Mouse (Mus musculus): ENCODE measurements at regions not wholly inside any gene's neighbourhood (a gene's known extent, or its start where the extent isn't known, plus 50 kb on each side); places are given as distances from the start of the nearest gene placed in this dataset.

GRCm38 (mm10) chr9:66646226-66646625 is 53.3 kb upstream of the Usp3 start:
- DNase-seq (ENCODE audit: low spot score in 2 of 2), result peak; percentile 64 to 84

GRCm38 (mm10) chr9:66651306-66651705 is 58.4 kb upstream of the Usp3 start:
- DNase-seq (ENCODE audit: low spot score in 2 of 2), result no peak

DNA sequence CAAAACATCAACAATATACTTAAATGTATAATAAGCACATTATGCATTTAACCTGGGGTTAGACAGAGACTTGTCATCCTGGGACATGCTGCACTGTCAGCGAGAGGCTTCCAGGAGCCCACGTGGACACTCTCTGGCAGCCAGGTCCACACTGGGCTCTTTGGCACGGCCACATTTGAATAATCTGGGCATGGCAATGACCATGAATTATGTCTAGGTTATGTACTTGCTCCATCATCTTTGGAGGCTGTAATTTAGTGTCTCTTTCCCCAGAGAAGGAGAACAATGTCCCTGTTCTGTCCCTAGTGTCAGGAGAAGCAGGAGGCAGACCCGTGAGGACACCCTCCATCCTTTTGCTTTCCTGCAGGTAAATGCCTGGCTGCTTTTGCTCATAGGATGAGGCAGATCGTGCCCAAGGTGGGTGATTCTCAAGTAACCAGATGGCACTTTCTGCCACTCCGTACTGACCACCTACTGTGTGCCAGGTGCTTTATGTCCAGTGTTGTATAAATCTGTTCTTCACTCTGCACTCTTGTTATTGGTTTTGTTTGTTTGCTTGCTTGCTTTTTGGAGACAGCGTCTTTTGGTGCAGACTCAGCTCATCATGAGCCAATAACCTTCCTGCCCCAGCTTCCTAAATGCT is 56.2 kb upstream of the Car12 start:
- no peak for DNase-seq (ENCODE audit: low spot score in 2 of 2)

- DNase-seq (ENCODE audit: low spot score in 2 of 2), result no peak
These were observed 54.7 kb upstream of the Car12 start for GRCm38 (mm10) chr9:66658707-66659242.

DNA sequence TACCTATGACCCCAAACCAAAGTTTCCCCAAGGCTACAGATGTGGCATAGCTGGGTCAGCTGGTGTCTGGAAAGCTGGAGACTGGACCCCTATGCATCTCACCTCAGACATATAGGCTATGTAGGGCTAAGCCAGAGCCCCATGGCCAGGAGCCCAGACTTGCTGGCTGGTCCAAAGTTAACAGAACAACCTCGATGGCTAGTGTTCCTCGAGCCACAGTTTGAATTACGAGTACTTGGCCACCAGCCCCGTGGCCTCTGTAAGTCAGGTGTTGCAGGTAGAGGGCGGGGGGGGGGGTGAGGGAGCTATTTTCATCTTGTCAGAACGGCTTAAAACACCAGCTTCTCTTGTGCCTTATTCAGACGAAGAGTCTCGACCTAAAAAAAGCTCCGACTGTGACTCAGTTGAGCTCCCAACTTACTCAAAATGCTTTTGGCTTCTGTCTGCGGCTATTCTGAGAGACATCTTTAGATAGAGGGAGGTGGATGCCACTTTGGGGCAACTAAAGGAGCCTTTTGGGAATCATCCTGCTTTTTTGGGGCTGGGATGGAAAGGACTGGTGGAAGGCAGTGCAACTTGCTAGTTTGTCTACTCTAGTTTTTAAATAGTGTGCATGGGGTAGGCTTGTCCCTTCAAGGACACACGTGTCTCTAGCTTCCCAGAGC is 53.6 kb upstream of the Car12 start:
- DNase-seq (ENCODE audit: low spot score in 2 of 2), result peak in 1 of 2 experiments; percentile 17

DNA sequence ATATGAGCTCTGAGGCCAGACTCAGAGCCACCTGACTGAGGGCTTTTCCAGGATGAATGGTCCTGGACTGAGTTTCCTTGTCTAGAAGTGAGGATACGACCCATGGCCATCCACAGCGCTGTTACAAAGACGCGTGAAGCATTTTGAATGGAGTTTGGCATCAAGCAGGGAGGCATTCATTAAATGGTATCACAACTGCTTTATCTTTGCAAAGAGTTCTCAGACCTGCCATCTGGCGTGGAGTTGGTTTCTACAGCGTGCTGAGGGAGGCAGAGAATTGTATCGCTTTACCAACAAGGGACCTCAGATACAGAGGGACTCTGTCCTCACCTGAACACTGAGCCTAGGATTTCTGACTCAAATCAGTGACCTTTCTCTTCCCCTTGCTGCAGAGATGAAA is 51.9 kb upstream of the Car12 start:
- no peak for DNase-seq (ENCODE audit: low spot score in 2 of 2)

GRCm38 (mm10) chr9:66662443-66662842 is 51.0 kb upstream of the Car12 start:
- DNase-seq (ENCODE audit: low spot score in 2 of 2), result no peak

Data from frontal cortex, postnatal 14 days (tissue).